Mouse (Mus musculus): ENCODE measurements at regions not wholly inside any gene's neighbourhood (a gene's known extent, or its start where the extent isn't known, plus 50 kb on each side); places are given as distances from the start of the nearest gene placed in this dataset.
A peak's percentile ranks its signal among the peaks of the same experiment; 100 is the strongest.

DNA sequence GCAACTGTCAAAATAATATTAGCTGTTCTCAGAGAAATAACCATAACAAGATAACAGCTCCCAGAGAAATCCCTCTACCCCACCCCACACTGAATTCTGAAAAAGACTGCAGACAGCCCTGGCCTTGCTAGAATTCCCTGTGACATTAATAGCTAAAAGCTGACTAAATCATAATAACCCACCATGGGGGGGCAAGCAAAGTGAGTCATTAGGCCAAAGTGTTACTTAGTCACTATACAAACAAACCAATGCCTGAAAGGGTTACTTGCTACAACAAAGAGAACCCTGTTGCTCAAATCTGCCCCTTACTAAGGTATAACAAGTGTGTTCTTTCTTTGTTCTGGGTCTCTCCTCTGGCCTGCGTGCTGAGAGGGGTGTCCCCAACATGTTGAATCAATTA is 609.1 kb upstream of the Ppp6c start:
- DNase-seq (ENCODE audit: low spot score): no peak

DNA sequence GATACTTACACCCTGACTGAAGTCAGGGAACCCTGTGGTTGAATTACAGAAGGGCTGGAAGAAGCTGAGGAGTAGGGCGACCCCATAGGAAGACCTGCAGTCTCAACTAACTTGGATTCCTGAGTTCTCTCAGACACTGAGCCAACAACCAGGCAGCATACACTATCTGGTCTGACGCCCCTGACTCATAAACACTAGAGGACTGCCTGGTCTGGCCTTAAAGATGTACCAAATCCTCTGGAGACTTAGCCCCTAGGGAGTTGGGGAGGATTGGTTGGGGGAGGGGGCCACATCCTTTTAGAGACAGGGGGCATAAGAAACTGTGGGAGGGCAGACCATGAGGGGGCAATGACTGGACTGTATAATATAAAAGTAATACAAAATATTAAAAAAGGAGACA is 597.6 kb upstream of the Ppp6c start:
- DNase-seq (ENCODE audit: low spot score): no peak

DNA sequence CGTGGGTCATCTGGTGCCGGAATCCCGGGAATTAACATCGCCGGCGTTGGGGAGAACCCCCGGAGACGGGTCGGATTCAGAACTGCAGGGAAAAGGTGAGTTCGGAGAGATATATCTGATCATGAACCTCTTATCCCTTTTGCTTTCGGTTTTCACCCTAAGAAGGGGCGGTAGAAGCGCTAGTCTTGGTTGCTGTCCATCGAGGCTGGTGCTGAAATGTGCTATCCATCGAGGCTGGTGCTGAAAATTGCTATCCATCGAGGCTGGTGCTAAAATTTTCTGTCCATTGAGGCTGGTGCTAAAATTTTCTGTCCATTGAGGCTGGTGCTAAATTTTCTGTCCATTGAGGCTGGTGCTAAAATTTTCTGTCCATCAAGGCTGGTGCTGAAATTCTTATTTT is 580.4 kb upstream of the Ppp6c start:
- peak; percentile 50 for DNase-seq (ENCODE audit: low spot score)
